Mouse (Mus musculus) lung, embryonic 15.5 days (tissue): ENCODE data around the gene Dusp9. TPM values are rescaled to one million over a fixed set of nuclear protein-coding genes. Genes with fewer than 3 reads are reported as not detected.

Experiments used
- ATAC-seq: fragments of 200-750 bp; cut with Nextera tagmentation; 2 replicates; pipeline ENCODE4 v1.8.0; 2017; ENCODE audit warnings: moderate number of reproducible peaks, borderline replicate concordance; ENCODE audit not compliant: low FRiP score, low TSS enrichment; ENCODE audit errors: extremely low read depth
- H3K27ac ChIP-seq: fragments of 300-500 bp; sonication (generic); 2 replicates; pipeline ENCODE4 v1.5.1; 2015; ENCODE audit warnings: moderate library complexity, mild to moderate bottlenecking, inconsistent platforms
- H3K27me3 ChIP-seq: fragments of 300-500 bp; sonication (generic); 2 replicates; pipeline ENCODE4 v1.6.1; 2015; ENCODE audit warnings: inconsistent platforms
- H3K36me3 ChIP-seq: fragments of 300-500 bp; sonication (generic); 2 replicates; pipeline ENCODE4 v1.6.1; 2015; ENCODE audit warnings: inconsistent platforms
- H3K4me1 ChIP-seq: fragments of 300-500 bp; sonication (generic); 2 replicates; pipeline ENCODE4 v1.6.1; 2015; ENCODE audit warnings: inconsistent platforms
- H3K4me2 ChIP-seq: fragments of 300-500 bp; sonication (generic); 2 replicates; pipeline ENCODE4 v1.6.1; 2015; ENCODE audit warnings: inconsistent platforms, mild to moderate bottlenecking, moderate library complexity
- H3K4me3 ChIP-seq: fragments of 300-500 bp; sonication (generic); 2 replicates; pipeline ENCODE4 v1.5.1; 2015; ENCODE audit warnings: mild to moderate bottlenecking, inconsistent platforms
- H3K9ac ChIP-seq: fragments of 300-500 bp; sonication (generic); 2 replicates; pipeline ENCODE4 v1.6.1; 2015; ENCODE audit warnings: inconsistent platforms
- H3K9me3 ChIP-seq: fragments of 300-500 bp; sonication (generic); 2 replicates; pipeline ENCODE4 v1.6.1; 2016; ENCODE audit warnings: inconsistent platforms
- WGBS: fragments of 180-500 bp; shearing (Covaris S2); methylation state at CpG from one replicate; pipeline ENCODE4 v1.1.7; 2015; 5-methylcytosine and 5-hydroxymethylcytosine counted together
- polyA plus RNA-seq: library from polyadenylated mRNA; unstranded; fragments of >200 nt; fragmentation: Nextera tagmentation; extraction: Ambion mirVana; gene quantifications from 2 replicates; pipeline ENCODE4 v1.2.1, GENCODE M21; 2015

Gene Dusp9
- polyA plus RNA-seq, 1 experiment from 2014 or later = 11.1 TPM

DNA sequence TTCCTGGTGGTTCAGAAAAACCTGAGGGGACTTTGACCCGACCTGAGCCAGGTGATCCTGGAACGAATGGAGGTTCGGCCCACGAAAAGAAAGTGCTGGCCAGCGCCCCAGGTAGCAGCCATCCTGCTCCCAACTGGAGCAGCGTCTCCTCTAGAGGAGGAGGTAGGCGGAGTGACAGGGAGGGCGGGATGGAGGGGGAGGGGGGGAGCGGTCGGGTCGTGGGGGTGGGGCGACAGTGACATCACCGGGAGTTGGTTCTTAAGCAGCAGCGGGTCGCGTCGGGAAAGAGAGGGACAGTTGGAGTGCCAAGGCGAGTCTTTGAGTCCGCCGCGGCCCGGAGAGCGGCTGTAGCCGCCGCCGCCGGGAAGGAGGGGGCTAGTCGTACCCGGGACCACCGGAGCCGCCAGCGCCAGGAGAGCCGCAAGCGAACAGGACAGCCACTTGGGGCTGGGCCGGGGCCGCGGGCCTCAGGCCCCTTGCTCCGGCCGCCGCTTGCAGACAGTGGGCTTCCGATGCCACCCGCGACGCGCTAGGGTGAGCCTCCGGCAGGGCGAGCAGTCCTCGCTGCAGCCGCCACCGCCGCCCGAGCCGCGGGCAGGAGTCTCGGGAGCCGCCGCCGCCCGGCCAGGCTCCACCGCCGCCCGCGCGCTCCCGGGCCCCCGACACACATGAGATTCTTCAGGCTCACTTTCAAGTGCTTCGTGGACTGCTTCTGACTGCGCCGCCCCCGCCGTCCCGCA is 33.8 kb downstream of the Dusp9 start, which contains the start of gene Slc6a8:
TSS of gene Slc6a8 (plus strand) at position 272 of the 740 bp plus-strand sequence.
- peak; percentile 65 for ATAC-seq
- Histone ChIP-seq H3K4me3 (peak within 1 kb of the TSS; percentile 61), H3K4me1 (peaks cover 10% of the 10 kb centered on the region), H3K36me3 (no peaks in the 10 kb centered on the region), H3K4me2 (peak within 1 kb of the TSS; percentile 71), H3K27me3 (no peaks in the 10 kb centered on the region), H3K27ac (peak within 1 kb of the TSS; percentile 71), H3K9me3 (no peaks in the 10 kb centered on the region), H3K9ac (peak within 1 kb of the TSS; percentile 67)
- WGBS = 7% methylated on average over 23 of the region's 72 CpGs

DNA sequence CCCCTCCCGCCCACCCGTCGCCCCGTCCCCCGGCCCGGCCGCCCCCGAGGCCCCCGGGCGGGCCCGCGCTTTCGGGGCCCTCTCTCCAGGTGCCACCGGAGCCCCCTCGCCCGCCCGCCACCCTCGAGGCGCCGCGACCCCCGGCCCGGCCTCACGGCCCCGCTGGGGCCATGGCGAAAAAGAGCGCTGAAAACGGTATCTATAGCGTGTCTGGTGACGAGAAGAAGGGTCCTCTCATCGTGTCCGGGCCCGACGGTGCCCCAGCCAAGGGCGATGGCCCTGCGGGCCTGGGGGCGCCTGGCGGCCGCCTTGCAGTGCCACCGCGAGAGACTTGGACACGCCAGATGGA is 34.4 kb downstream of the Dusp9 start:
- no peak for ATAC-seq
- Histone ChIP-seq H3K4me1 (peaks cover 10% of the 10 kb centered on the region), H3K27me3 (no peaks in the 10 kb centered on the region), H3K9me3 (no peaks in the 10 kb centered on the region), H3K9ac (peak overlapping the region; percentile 67), H3K4me2 (peak overlapping the region; percentile 71), H3K36me3 (no peaks in the 10 kb centered on the region), H3K27ac (peak overlapping the region; percentile 71; the same call in 1 of the 2 replicates), H3K4me3 (peak overlapping the region; percentile 61)
- WGBS = 11% methylated on average over 35 of the region's 42 CpGs

DNA sequence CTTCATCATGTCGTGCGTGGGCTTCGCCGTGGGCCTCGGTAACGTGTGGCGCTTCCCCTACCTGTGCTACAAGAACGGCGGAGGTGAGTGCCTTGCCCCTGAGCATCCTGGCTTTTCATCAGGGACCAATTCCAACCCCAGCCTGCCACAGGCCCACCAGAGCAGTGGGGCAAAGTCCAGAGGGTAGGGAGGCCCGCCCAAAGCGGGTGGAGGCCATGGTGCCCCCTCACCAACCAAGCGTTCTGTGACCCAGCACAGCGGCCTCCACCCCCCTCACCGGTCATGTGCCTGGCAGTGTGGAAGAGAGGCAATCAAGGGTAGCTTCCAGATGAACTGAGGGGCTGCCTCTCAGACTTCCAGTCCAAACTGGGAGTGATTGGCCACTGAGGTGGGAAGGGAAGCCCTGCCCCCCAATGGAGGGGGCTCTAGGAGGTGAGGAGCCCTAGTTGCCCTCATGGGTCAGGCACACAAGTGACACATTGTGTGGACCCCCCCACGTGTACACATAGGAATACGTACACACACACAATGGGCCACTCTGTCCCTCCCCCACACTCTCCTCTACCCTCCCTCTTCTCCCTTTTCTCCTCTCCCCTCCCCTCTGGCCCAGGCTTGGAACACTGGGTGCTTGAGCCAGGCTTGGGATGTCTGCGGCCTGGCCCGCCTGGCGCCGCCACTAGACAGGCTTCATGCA is 34.9 kb downstream of the Dusp9 start:
- WGBS = 19% methylated on average over 18 of the region's 20 CpGs
- Histone ChIP-seq H3K4me3 (peak overlapping the region; percentile 61), H3K27me3 (no peaks in the 10 kb centered on the region), H3K4me1 (peaks cover 10% of the 10 kb centered on the region), H3K36me3 (no peaks in the 10 kb centered on the region), H3K27ac (0 out of 2 replicates have a peak overlapping the region, but pooled peaks have one; percentile 71), H3K9me3 (no peaks in the 10 kb centered on the region), H3K4me2 (peak overlapping the region; percentile 71), H3K9ac (peak overlapping the region; percentile 67)
- ATAC-seq = peak; percentile 44

DNA sequence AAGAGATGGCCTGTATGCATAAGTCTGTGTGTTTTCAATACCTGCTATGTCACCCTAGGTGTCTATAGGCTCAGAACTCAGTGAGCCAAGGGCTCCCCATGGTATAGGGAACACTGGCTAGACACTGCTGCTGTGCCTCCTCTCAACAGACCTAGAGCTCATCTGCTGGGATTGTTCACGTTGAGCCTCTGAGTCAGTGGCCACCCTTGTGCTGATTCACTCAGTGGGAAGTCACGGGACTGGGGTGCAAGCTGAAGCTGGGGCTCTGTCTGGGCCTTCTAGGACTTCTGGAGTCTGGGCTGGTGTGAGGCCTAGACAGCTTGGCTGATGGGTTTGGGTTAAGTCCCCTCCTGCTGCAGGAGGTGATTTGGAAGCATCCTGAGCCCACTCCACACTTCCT is 36.0 kb downstream of the Dusp9 start:
- ATAC-seq = no peak
- Histone ChIP-seq H3K4me2 (peak overlapping the region; percentile 71), H3K4me1 (peaks cover 10% of the 10 kb centered on the region), H3K9ac (no peak overlapping the region), H3K9me3 (no peaks in the 10 kb centered on the region), H3K27ac (no peak overlapping the region), H3K27me3 (no peaks in the 10 kb centered on the region), H3K4me3 (no peak overlapping the region), H3K36me3 (0 out of 2 replicates have a peak, but pooled peaks cover 3% of the 10 kb centered on the region)
- WGBS = 59% methylated on average over 2 of the region's 2 CpGs

DNA sequence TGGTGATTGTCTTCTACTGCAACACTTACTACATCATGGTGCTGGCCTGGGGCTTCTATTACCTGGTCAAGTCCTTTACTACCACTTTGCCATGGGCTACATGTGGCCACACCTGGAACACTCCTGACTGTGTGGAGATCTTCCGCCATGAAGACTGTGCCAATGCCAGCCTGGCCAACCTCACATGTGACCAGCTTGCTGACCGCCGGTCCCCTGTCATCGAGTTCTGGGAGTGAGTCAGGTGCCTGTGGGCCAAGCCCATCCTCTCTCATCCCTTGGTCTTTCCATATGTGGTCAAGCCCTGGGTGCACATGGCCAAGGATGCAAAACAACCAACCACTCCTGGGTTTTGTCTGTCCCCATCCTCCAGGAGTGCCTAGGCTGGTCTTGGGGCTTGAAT is 37.4 kb downstream of the Dusp9 start:
- H3K9ac ChIP-seq = no peak overlapping the region
- peaks cover 10% of the 10 kb centered on the region for H3K4me1 ChIP-seq
- H3K27ac ChIP-seq = no peak overlapping the region
- no peaks in the 10 kb centered on the region for H3K9me3 ChIP-seq
- H3K36me3 ChIP-seq = 0 out of 2 replicates have a peak, but pooled peaks cover 6% of the 10 kb centered on the region
- H3K4me2 ChIP-seq = no peak overlapping the region
- ATAC-seq = no peak
- 97% methylated on average over 4 of the region's 4 CpGs for WGBS
- no peaks in the 10 kb centered on the region for H3K27me3 ChIP-seq
- no peak overlapping the region for H3K4me3 ChIP-seq

DNA sequence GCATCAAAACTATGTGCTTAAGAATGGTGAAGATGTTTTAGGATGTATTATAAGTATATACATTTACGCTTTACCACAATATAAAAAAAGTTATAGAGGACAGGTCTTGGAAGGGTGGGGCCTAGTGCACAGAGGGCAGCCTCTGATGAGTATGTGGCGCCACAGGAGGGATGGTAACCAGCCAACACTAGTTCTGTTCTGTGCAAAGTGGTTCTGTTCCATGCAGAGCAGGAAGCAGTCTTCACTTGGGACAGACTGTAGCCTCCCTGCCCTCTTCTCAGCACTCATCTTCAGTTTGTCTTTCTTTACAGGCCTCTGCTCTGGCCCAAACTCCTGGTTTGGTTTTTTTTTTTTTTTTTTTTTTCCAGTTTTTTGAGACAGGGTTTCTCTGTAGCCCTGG is 44.9 kb downstream of the Dusp9 start:
- H3K27ac ChIP-seq = no peak overlapping the region
- H3K36me3 ChIP-seq = peaks cover 30% of the 10 kb centered on the region
- no peaks in the 10 kb centered on the region for H3K4me1 ChIP-seq
- no peak overlapping the region for H3K4me3 ChIP-seq
- 77% methylated on average over 2 of the region's 2 CpGs for WGBS
- no peak overlapping the region for H3K9ac ChIP-seq
- no peaks in the 10 kb centered on the region for H3K9me3 ChIP-seq
- ATAC-seq = no peak
- no peak overlapping the region for H3K4me2 ChIP-seq
- no peaks in the 10 kb centered on the region for H3K27me3 ChIP-seq

DNA sequence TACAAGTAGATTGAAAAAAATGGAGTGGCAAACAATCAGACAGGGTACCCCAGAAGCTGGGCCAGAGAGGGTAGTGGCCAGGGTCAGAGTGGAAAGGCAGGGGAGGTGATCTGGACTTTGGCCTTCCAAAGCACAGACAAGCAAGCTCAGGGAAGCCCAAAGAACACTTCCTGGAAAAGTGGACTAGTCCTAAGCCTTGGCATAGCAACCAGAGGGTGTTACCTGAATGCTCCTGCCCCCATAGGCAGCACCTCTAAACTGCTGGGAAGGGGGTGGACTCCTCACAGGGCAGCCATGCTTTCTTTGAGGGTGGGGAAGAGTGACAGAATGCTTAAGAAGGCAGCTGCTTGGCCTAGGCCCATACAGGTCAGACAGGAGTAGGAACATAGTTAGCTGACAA is 45.8 kb downstream of the Dusp9 start:
- Histone ChIP-seq H3K27me3 (no peaks in the 10 kb centered on the region), H3K36me3 (peaks cover 29% of the 10 kb centered on the region), H3K9ac (no peak overlapping the region), H3K4me2 (no peak overlapping the region), H3K27ac (no peak overlapping the region), H3K4me1 (no peaks in the 10 kb centered on the region), H3K4me3 (no peak overlapping the region), H3K9me3 (no peaks in the 10 kb centered on the region)
- ATAC-seq = no peak

DNA sequence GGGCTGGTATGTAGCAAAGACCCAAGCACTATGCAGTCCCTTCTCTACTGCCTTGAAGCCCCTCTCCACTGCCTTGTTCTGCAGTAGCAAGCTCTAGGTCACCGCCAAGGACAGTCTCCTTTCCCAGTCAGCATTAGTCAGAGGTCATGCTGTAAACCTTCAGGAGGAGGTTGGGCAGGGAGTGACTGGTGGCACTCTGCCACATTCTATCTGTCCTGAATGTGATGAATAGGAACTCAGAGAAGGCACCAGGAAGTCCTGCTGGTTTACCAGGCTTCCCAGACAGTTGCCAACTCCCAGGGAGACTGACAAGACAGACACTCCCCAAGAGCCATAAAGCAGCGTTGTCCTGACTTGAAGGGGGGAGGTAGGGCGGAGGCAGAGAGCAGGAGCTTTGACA is 46.4 kb downstream of the Dusp9 start:
- Histone ChIP-seq H3K9ac (no peak overlapping the region), H3K27ac (no peak overlapping the region)
- no peak for ATAC-seq

DNA sequence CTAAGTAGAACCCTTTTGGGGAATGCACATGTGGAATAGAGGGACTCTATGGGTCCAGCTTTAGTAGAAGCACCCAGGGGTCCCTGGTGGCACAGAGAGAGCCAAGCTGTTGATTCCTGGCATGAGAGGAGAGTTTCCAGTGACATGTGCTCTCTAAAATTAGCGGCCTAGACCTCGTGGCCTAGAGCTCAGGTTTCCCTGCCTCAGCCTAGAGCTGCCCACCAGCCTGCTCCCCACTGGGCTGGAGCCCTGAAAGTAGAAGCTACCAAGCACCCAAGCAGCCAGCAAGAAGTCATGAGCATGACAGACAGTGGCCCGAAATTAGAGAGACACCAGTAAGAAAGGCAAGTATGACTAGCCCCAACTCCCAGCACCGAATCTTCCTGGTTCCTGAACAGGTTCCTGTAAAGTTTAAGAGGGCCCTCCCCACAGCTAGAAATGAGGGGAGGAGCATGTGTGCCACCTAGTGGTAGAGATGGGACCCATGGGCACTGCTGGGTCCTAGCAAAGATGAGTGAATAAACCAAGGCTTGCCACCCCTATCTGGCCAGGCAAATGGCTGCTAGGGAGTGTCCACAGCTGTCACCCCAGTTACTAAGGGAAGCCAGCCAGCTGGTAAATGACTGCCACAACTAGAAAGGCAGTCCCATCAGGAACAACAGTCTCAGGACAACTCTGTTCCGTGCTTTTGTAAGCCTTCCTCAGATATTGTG is 51.9 kb downstream of the Dusp9 start:
- no peaks in the 10 kb centered on the region for H3K9me3 ChIP-seq
- H3K36me3 ChIP-seq = peaks cover 18% of the 10 kb centered on the region
- ATAC-seq = no peak; the same call in 1 of the 2 replicates

More for the DNA sequence above, 46.4 kb downstream of the Dusp9 start:
- no peaks in the 10 kb centered on the region for H3K27me3 ChIP-seq
- H3K4me1 ChIP-seq = no peaks in the 10 kb centered on the region
- H3K9me3 ChIP-seq = no peaks in the 10 kb centered on the region
- no peak overlapping the region for H3K4me2 ChIP-seq
- no peak overlapping the region for H3K4me3 ChIP-seq
- peaks cover 24% of the 10 kb centered on the region for H3K36me3 ChIP-seq
- 71% methylated on average over 3 of the region's 3 CpGs for WGBS

More for the DNA sequence above, 51.9 kb downstream of the Dusp9 start:
- Histone ChIP-seq H3K9ac (no peak overlapping the region), H3K27ac (no peak overlapping the region), H3K4me2 (no peak overlapping the region), H3K4me3 (no peak overlapping the region), H3K4me1 (no peaks in the 10 kb centered on the region), H3K27me3 (no peaks in the 10 kb centered on the region)
- WGBS = 68% methylated on average over 5 of the region's 5 CpGs
